Mouse (Mus musculus) leukemia stem cell, adult 10-12 weeks (primary cell): Measurements from ENCODE around the gene Dhrs2. TPM values are rescaled to one million over a fixed set of nuclear protein-coding genes. Genes with fewer than 3 reads are reported as not detected.

ENCODE experiments used
- polyA plus RNA-seq: library from polyadenylated mRNA; stranded (reverse); fragments of >175 nt; gene quantifications from 2 replicates; pipeline ENCODE4 v1.2.3, GENCODE M21; 2012; ENCODE audit warnings: low replicate concordance

Dhrs2 gene
- polyA plus RNA-seq = not detected in 2 replicates

DNA sequence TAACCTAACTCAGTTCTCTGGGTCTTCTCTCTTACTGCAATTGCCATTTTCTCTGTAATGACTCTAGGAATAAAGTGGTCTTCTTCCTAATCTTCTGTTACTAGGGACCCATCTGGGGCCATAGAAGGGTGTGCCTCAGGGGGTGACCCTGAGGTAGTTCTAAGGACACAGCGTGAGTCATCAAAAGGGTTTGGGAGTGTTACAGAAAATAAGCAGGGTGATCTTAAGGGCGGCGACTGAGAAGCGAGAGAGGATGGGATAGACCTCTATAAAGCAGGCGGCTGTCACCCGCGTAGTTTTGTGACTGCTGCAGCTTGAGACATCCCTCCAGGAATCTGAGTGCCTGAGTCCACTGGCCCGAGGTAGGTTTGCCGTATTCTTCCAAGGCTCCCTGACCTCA, at the start of gene Dhrs2:
Gene Dhrs2, plus strand, starts transcription at position 301 of the 400 bp plus-strand sequence.

Other genes starting within 250 kb of the Dhrs2 start
- gene Gm17428, start 245.1 kb upstream of the Dhrs2 start, polyA plus RNA-seq = not detected in 2 replicates
- gene Myh7, start 227.4 kb upstream of the Dhrs2 start, polyA plus RNA-seq = not detected in 2 replicates
- 35.4 and 46.8 TPM in 2 replicates for gene Ngdn, start 206.6 kb upstream of the Dhrs2 start, polyA plus RNA-seq
- gene Zfhx2, start 129.7 kb upstream of the Dhrs2 start, polyA plus RNA-seq = 7.2 and 11.2 TPM in 2 replicates
- gene Thtpa, start 127.2 kb upstream of the Dhrs2 start, polyA plus RNA-seq = 2.2 and 3.4 TPM in 2 replicates
- 11.8 and 17.7 TPM in 2 replicates for gene Ap1g2, start 115.4 kb upstream of the Dhrs2 start, polyA plus RNA-seq
- gene Jph4, start 105.1 kb upstream of the Dhrs2 start, polyA plus RNA-seq = not detected in 2 replicates